ENCODE assay signal across 25 mouse cellular contexts in genomic region chr17:79540511-79540910, GRCm38 (mm10).
DNase-seq lines count a peak whose midpoint lies in the region; ATAC-seq and TF ChIP-seq lines count a peak whose summit lies in the region.
"Had no signal": no experiment of that assay in that cellular context is flagged by ENCODE, and none has a peak within 500 bp of the region (broad histone marks: within the 10 kb centered on the region; RNA-seq: fewer than 3 reads in every experiment).

No protein-coding gene starts in this region.

- no peak for TF ChIP-seq CTCF in embryonic fibroblast, embryonic 13.5 days (IDR thresholded peaks at IDR 0.05; ENCODE audit: borderline replicate concordance, insufficient read depth, low read length)

- no peak for ATAC-seq in megakaryocyte, adult 5-6 weeks (ENCODE audit: poor library complexity, severe bottlenecking)
- ATAC-seq: activated CD4-positive, CD25-positive, alpha-beta regulatory T cell, adult 4 months; CD4-positive, CD25-positive, alpha-beta regulatory T cell, adult 4 months; forebrain, embryonic 13.5 days; forebrain, embryonic 15.5 days; forebrain, postnatal 0 days; Patski had no signal

- TF ChIP-seq POLR2A in embryonic fibroblast, embryonic 13.5 days (IDR thresholded peaks at IDR 0.05; ENCODE audit: low read depth, low read length): no peak

- DNase-seq in 3134 (ENCODE audit: extremely low read depth, insufficient read length, low spot score) (peak; percentile 34), 3T3-L1 (ENCODE audit: low read depth, low spot score) (peak; percentile 62)
- peak; percentile 51 for DNase-seq in Muller cell, postnatal 12 days (ENCODE audit: inconsistent ontology term)
- no peak for DNase-seq in frontal cortex, postnatal 36 days (ENCODE audit: low spot score in 2 of 2)
- no peak for DNase-seq in embryo, embryonic 10 days (ENCODE audit: low spot score)
- no peak for DNase-seq in gastrocnemius, postnatal 10 days
- DNase-seq: adrenal gland, adult 8-10 months; adrenal gland, postnatal 14 days; adrenal gland, postnatal 36 days; cerebellum, adult 11-12 months; cerebellum, adult 2 months; cerebellum, adult 9-10 months; cerebellum, postnatal 10 days; cerebellum, postnatal 25 days; embryo, embryonic 11 days; forebrain, postnatal 0 days had no signal

- no peak overlapping the region for H3K4me3 ChIP-seq in embryonic fibroblast, embryonic 13.5 days (ENCODE audit: insufficient read depth, low read length)
- H3K4me3 ChIP-seq: embryonic facial prominence, embryonic 13.5 days; embryonic facial prominence, embryonic 15.5 days; forebrain, embryonic 13.5 days; forebrain, embryonic 15.5 days had no signal

- peak overlapping the region; percentile 91 for H3K27ac ChIP-seq in embryonic fibroblast, embryonic 13.5 days (ENCODE audit: insufficient read depth, low read length)
- H3K27ac ChIP-seq: embryonic facial prominence, embryonic 13.5 days; embryonic facial prominence, embryonic 15.5 days; forebrain, embryonic 13.5 days; forebrain, embryonic 15.5 days had no signal

- H3K4me1 ChIP-seq in embryonic fibroblast, embryonic 13.5 days (ENCODE audit: control insufficient read depth, insufficient read depth, low read length): peaks cover 7% of the 10 kb centered on the region
- H3K4me1 ChIP-seq: forebrain, embryonic 13.5 days had no signal

Comparison
In these comparisons a context has a peak if more than half of its experiments do, and no peak if none do; other contexts are left out.
1. DNase-seq: peak in 3134 (single experiment), 3T3-L1 (single experiment) and Muller cell, postnatal 12 days (single experiment); none in frontal cortex, postnatal 36 days (0 of 2), embryo, embryonic 10 days (single experiment) and gastrocnemius, postnatal 10 days (single experiment).